Mouse (Mus musculus): ENCODE data around the gene Isl2.

- TF ChIP-seq CTCF (IDR thresholded peaks at IDR 0.05; ENCODE audit: control insufficient read depth, insufficient read depth, low read length) = no peak
- TF ChIP-seq POLR2A (IDR thresholded peaks at IDR 0.05; ENCODE audit: borderline replicate concordance, control insufficient read depth, low read depth, low read length) = no peak
Measured at GRCm38 (mm10) chr9:55511521-55511993, 26.9 kb upstream of the Isl2 start.

All from bone marrow, adult 2 months (tissue).